Mouse (Mus musculus): ENCODE data around the gene Msh6. TPM values are rescaled to one million over a fixed set of nuclear protein-coding genes. Genes with fewer than 3 reads are reported as not detected.

The Msh6 gene
- total RNA-seq, 1 experiment: 247 TPM

DNA sequence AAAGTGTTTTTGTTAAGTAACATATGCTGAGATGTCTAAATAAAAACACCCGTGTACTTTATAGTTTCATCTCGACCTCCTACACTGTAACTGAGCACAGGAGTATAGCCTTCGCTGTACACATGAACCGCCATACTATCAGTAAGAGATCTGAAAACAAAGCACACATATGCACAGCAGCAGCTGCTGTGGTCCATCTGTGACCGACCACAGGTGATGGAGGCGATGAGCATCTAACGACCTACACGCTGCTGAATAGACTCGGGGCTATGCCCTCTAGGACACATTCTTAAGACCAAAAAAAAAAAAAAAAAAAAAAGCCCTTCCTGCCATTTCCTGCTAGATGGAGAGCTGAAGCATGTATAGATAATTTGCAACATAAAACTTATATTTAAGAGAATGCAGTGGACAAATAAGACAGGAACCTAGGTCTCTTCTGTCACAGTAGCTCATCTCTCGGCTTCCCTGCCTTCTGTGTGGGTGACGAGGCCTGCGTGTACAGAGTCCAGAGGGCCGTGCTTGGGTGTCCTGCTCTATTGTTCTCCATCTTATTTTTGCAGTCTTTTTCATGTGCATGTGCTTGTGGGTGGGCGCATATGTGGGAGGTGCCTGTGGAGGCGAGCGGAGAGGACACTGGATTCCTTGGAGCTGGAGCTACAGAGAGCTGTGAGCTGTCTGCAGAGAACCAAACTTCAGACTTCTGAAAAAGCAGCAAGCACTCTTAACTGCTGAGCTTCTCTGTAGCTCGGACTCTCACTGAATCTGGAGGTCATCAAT, 54.5 kb downstream of the Msh6 start:
- TF ChIP-seq CHD2 (IDR thresholded peaks at IDR 0.05; ENCODE audit: low read depth, low read length) (no peak), ZNF384 (IDR thresholded peaks at IDR 0.05; ENCODE audit: low read depth, low read length) (0 out of 2 replicates have a peak, but pooled peaks have one; percentile 42), ZC3H11A (IDR thresholded peaks at IDR 0.05; ENCODE audit: borderline replicate concordance, low read depth, low read length) (no peak), HCFC1 (IDR thresholded peaks at IDR 0.05; ENCODE audit: borderline replicate concordance, insufficient read depth, low read length) (no peak), MAFK (IDR thresholded peaks at IDR 0.05; ENCODE audit: insufficient read depth, low read depth, low read length) (no peak)
- H3K4me3 ChIP-seq (ENCODE audit: insufficient read depth in 1 of 2, low read depth in 1 of 2, low read length in 2 of 2, poor library complexity in 1 of 2, severe bottlenecking in 1 of 2): no peak overlapping the region
- DNase-seq (ENCODE audit: low read depth, low spot score): no peak
- no peak overlapping the region for H3K27ac ChIP-seq (ENCODE audit: insufficient read depth, low read depth, low read length, poor library complexity, severe bottlenecking)
- in situ Hi-C loops (cut with MboI; ENCODE audit: low sequenced_read_pairs in 2 of 2, unreplicated experiment in 2 of 2): no loop called here
- H3K9ac ChIP-seq (ENCODE audit: insufficient read depth, low read depth, low read length, poor library complexity, severe bottlenecking): no peak overlapping the region
- peaks cover 0 to 4% of the 10 kb centered on the region in 2 experiments; a peak in 1 of 4 replicates for H3K4me1 ChIP-seq (ENCODE audit: control insufficient read depth in 2 of 2, insufficient read depth in 2 of 2, low read length in 2 of 2, poor library complexity in 1 of 2)
- H3K9me3 ChIP-seq (ENCODE audit: control insufficient read depth, insufficient read depth, low read depth, low read length): no peaks in the 10 kb centered on the region
- no peaks in the 10 kb centered on the region for H3K36me3 ChIP-seq (ENCODE audit: control insufficient read depth, insufficient read depth, low read length, poor library complexity, severe bottlenecking)

DNA sequence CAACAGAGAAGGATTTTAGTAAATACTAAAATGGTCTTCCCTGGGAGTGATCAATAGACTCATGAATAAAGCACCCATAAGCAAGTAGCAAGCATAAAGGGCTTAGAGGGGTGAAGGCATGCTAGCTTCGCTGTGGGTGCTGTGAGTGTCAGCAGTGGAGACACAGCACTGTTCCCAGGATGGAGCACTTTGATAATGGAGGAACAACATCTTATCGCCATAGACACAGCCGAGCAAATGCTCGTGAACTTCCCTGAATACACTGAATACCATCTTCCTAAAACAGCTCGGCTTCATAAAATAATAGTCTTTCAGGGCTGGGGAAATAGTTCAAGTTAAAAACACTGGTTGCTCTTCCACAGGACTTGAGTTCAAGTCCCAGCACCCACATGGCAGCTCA, 56.9 kb downstream of the Msh6 start:
- no peaks in the 10 kb centered on the region for H3K9me3 ChIP-seq (ENCODE audit: control insufficient read depth, insufficient read depth, low read depth, low read length)
- no peak overlapping the region for H3K4me3 ChIP-seq (ENCODE audit: insufficient read depth in 1 of 2, low read depth in 1 of 2, low read length in 2 of 2, poor library complexity in 1 of 2, severe bottlenecking in 1 of 2)
- in situ Hi-C loops (cut with MboI; ENCODE audit: low sequenced_read_pairs in 2 of 2, unreplicated experiment in 2 of 2): no loop called here
- peaks cover 0 to 4% of the 10 kb centered on the region in 2 experiments; a peak in 1 of 4 replicates for H3K4me1 ChIP-seq (ENCODE audit: control insufficient read depth in 2 of 2, insufficient read depth in 2 of 2, low read length in 2 of 2, poor library complexity in 1 of 2)
- DNase-seq (ENCODE audit: low read depth, low spot score): no peak
- no peak overlapping the region for H3K9ac ChIP-seq (ENCODE audit: insufficient read depth, low read depth, low read length, poor library complexity, severe bottlenecking)
- TF ChIP-seq MAFK (IDR thresholded peaks at IDR 0.05; ENCODE audit: insufficient read depth, low read depth, low read length) (no peak), CHD2 (IDR thresholded peaks at IDR 0.05; ENCODE audit: low read depth, low read length) (no peak), HCFC1 (IDR thresholded peaks at IDR 0.05; ENCODE audit: borderline replicate concordance, insufficient read depth, low read length) (no peak), ZC3H11A (IDR thresholded peaks at IDR 0.05; ENCODE audit: borderline replicate concordance, low read depth, low read length) (no peak), ZNF384 (IDR thresholded peaks at IDR 0.05; ENCODE audit: low read depth, low read length) (no peak)
- H3K27ac ChIP-seq (ENCODE audit: insufficient read depth, low read depth, low read length, poor library complexity, severe bottlenecking): no peak overlapping the region
- no peaks in the 10 kb centered on the region for H3K36me3 ChIP-seq (ENCODE audit: control insufficient read depth, insufficient read depth, low read length, poor library complexity, severe bottlenecking)

DNA sequence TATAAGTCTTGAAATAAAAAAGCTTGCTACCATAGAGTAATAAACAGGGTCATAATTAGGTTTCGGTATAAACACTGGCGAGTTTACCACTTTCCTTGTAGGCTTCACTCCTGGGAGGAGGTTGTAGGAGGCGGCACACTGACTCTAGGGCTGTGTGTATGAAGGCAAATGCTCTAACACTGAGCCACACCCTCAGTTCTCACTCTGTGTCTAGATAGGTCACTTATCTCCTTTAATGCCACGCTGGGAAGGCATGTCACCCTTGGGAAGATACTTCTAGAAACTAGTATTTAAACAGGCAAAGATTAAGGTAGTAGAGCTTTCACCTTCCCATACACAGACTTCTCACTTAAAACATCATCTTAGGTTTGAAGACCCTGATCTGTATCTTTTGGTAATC, 59.6 kb downstream of the Msh6 start:
- no peaks in the 10 kb centered on the region for H3K9me3 ChIP-seq (ENCODE audit: control insufficient read depth, insufficient read depth, low read depth, low read length)
- no peak overlapping the region for H3K4me3 ChIP-seq (ENCODE audit: insufficient read depth in 1 of 2, low read depth in 1 of 2, low read length in 2 of 2, poor library complexity in 1 of 2, severe bottlenecking in 1 of 2)
- in situ Hi-C loops (cut with MboI; ENCODE audit: low sequenced_read_pairs in 2 of 2, unreplicated experiment in 2 of 2): no loop called here
- peaks cover 0 to 4% of the 10 kb centered on the region in 2 experiments; a peak in 1 of 4 replicates for H3K4me1 ChIP-seq (ENCODE audit: control insufficient read depth in 2 of 2, insufficient read depth in 2 of 2, low read length in 2 of 2, poor library complexity in 1 of 2)
- no peak overlapping the region for H3K27ac ChIP-seq (ENCODE audit: insufficient read depth, low read depth, low read length, poor library complexity, severe bottlenecking)
- no peak for DNase-seq (ENCODE audit: low read depth, low spot score)
- H3K36me3 ChIP-seq (ENCODE audit: control insufficient read depth, insufficient read depth, low read length, poor library complexity, severe bottlenecking): no peaks in the 10 kb centered on the region
- TF ChIP-seq MAFK (IDR thresholded peaks at IDR 0.05; ENCODE audit: insufficient read depth, low read depth, low read length): no peak
- H3K9ac ChIP-seq (ENCODE audit: insufficient read depth, low read depth, low read length, poor library complexity, severe bottlenecking): no peak overlapping the region

Other genes with a start within 250 kb of the Msh6 start
- gene Kcnk12, start 177.1 kb upstream of the Msh6 start, total RNA-seq (2012; rRNA removed): 1.7 and 1.8 TPM in 2 replicates
- gene Rpl36-ps4, start 54.1 kb upstream of the Msh6 start, total RNA-seq (2012; rRNA removed): not detected in 2 replicates
- 19.0 and 23.5 TPM in 2 replicates for gene Fbxo11, start 90.2 kb downstream of the Msh6 start, total RNA-seq (2012; rRNA removed)